Mouse (Mus musculus) bone marrow, adult 2 months (tissue): ENCODE data around the gene Hils1.

ENCODE experiments used
- CTCF ChIP-seq: fragments of 200-500 bp; IDR thresholded peaks from 2 replicates; pipeline ENCODE4 v1.5.1; 2011; ENCODE audit warnings: low read length, control low read depth; ENCODE audit not compliant: control insufficient read depth, insufficient read depth
- POLR2A ChIP-seq: fragments of 200-500 bp; IDR thresholded peaks from 2 replicates; pipeline ENCODE4 v1.6.1; 2011; ENCODE audit warnings: low read depth, mild to moderate bottlenecking, control low read depth, low read length, borderline replicate concordance; ENCODE audit not compliant: control insufficient read depth

DNA sequence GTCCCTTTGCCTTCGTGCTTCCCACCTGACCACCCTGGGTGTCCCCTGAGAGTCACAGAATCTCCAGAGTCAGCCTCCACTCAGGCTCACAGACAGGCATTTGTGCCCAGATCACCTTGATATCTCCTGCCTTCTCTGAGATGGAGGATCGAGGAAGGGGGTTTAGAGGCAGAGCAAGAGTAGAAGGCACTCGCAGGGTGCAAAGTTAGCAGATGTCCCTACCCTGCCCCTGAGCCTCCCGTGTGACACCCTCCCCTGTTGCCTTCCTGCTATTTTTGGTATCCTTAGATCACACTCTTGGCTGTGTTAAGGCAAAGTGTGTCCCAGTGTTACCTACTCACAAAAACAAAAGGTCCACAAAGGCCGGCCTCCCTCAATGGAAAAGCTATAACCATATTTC is 8.8 kb downstream of the Hils1 start, which contains the start of gene Sgca:
- TF ChIP-seq POLR2A (no peak), CTCF (no peak)
